Mouse (Mus musculus): ENCODE measurements around the gene B9d2.

Gene B9d2
- long read RNA-seq, experiment 1, transcript B9d2-203 (4 exons, 995 nt): major isoform, 14 of 14 reads
- long read RNA-seq, experiment 1, partial matches to known transcripts: 0 of 14 reads
- long read RNA-seq, experiment 1, other reads (novel, unspliced or antisense): 0 of 14 reads
- long read RNA-seq, experiment 2, transcript B9d2-203 (4 exons, 995 nt): major isoform, 21 of 22 reads
- long read RNA-seq, experiment 2, partial matches to known transcripts: 0 of 22 reads
- long read RNA-seq, experiment 2, other reads (novel, unspliced or antisense): 1 of 22 reads

DNA sequence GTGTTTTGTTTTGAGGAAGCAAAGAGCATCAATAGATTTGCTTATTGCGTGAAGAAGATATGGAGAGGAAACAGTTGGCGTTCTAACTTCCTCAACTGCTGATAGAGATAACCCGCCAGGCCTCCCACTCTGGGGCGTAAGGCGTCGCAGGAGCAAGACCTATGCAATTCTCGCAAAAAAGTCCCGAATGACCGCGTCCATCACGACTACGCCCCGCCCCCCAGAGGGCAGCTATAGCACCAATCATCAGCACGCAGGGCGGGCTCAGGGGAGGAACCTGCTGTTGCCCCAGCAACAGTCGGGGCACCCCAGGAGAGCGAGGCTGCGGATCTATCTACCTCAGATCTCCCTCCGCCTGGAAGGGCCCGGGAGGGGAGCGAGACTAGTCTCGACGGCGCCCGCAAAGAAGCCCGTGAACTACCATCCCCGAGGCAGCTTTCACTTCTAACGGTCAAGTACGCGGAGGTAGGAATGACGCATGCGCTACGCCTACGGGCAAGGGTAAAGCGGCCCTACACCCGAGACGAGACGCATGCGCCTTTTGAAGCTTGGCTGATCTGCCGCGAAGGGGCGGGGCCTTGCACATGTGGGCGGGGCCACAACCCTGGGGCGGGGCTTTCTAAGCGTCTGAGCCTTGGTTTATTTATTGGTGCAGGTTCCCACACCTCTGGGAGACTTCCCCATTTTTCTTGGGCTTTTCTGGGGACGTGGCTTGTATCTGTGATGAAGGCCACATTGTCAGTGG, at the start of gene B9d2:
Gene B9d2, plus strand, starts transcription at position 267 of the 745 bp plus-strand sequence.
- intact Hi-C loops (cut with DNase I): no loop called here

DNA sequence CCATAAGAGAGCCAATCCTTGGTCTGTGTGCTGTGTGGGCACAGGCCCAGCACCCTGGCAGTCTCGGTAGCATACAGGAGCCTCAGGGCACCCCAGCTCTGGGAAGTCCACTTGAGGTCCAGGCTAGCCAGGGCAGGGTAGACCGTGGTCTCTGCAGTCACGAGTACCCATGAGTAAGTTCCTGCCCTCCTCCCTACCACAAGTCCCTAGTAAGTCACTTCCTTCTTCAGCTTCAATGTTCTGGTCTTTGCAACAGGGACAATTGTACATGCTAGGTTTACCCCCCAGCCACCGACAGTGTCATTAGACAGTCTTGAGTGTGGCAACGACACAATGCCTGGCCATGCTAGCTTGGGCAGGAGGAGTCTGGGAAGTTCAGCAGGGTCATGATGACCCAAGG, 47.9 kb upstream of the B9d2 start:
- intact Hi-C loops (cut with DNase I): loop anchor here (5.0 kb wide), 1 partner anchor 35 kb away; no protein-coding TSS in a partner anchor

DNA sequence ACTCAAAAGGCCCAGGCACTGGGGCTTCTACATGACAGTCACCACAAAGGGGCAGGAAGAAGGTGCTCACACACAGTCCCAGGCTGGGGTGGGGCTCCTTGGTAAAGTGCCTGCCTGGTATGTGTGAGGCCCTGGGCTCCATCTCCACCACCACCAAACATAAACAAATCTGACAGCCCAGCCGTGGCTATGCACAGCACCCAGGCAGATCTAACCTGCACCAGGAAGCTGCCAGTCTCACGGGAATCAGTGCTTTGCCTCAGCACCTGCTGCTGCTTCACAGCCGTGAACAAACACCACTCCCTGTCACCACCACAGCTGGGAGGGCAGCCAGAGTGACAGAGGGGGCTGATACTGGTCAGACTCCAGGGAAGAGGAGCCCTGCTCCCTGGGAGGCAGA, 44.2 kb upstream of the B9d2 start:
- intact Hi-C loops (cut with DNase I): no loop called here

DNA sequence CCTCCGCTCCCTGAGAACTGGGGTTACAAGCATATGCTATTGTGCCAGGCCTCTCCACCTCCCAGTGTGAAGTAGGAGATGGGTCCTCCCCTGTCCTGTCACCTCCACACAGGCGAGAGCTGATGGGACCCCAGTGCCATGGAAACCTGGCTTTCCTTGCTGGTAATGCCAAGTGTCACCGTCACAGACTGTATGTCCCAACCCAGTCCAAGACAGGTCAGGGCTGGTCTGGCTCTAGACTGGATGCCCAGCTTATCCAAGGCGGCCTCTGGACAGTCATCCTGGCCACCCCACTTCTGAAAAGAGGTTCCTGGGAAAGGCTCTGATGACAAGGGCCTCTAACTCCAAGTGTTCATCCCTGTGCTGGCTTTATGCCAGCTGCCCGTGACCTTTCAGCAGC, 43.5 kb upstream of the B9d2 start:
- intact Hi-C loops (cut with DNase I): no loop called here

DNA sequence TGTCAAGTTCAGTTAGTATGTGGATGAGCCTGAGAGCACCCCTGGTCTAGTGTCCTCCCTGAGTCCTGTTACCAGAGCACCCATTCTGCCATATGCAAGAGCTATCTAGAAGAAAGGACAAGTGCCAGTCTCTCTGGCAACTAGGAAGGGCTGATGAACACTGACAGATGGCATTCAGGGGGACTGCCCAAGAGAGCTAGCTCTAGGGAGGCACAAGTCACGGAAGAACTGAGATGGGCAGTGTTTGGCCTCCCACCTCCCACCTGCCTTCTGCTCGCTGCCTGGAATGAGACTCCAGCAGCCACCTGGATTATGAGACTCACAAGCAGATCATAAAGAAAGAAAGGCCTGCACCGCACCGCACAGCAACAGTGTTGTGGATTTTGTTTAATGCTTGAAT, 40.8 kb upstream of the B9d2 start:
- intact Hi-C loops (cut with DNase I): no loop called here

DNA sequence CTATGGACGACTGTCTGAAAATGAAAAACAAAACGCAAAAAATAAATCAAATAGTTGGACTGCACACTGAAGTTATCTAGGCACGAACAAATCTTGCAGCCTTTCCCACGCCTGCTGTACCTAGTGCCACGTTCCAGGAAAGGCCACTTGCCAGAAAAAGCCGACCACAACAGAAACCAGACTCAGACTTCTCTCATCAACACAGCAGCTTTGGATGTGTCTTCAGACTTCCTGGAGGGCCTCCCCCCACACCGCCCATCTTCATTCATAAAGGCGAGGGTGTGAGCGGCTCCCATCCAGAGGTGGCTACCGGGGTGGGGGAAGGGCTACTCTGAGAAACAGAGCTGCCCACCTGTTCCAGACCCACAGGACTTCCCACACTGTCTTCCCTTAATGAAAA, 36.4 kb upstream of the B9d2 start:
- intact Hi-C loops (cut with DNase I): no loop called here

DNA sequence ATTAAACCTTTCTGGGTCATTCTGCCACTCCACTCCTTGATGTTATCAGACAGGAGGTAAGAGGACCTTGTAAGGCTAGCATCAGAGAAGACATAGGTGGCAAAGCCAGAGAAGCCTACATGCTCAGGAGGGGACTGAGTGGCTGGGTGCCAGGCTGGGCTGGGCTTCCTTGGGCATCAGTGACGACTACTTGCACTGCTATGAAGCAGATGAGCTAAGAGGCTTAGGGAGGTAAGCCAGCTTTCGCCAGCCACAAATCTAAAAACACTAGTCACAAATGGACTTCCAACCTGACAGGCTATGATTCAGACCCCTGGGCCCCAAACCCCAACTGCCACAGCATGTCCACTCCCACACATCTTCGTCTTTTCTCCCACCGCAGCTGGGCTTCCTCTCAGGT, 35.9 kb upstream of the B9d2 start:
- intact Hi-C loops (cut with DNase I): no loop called here

DNA sequence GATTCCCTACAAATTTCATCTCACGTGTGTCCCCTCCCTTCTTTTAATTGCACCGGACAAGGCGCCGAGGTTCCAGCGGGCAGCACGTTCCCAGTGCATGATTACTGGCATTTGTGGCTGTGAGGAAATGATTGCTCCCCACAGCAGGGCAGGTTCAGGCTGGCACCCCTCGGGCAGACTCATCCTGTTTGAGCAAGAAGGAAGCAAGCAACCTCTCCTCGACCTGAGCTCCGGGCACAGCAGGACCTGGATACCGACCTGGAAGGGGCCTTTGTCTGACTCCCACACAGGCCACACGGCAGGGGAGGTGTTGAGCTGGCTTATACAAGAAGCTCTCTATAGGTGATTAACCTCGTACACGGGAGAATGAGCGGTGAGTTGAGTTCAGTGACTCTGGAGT, 35.5 kb upstream of the B9d2 start:
- intact Hi-C loops (cut with DNase I): no loop called here

DNA sequence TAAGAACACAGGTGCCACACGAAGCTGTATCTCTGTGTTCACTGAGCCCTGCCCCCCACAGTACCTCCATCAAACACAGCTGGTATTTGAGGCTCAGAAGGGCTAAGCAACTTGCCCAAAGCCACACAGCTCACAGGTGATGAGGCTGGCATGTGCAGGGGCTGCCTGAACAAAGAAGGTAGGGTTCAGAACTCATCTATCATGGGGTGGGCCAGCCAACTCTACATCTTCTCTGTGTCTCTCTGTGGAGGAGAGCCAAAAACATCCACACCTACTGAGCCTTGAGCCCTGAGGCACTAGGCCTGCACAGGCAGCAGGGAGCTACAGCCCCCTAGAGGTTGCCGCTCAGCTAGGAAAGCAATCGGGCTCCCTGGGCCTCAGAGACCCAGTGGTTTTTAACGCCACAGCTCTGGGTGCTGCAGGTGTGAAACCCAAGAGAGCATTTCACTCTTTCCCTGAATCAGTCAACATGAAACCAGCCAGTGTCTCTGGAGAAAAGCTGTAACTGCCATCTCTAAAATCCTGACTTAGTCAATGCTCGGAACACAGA, 32.9 kb upstream of the B9d2 start:
- intact Hi-C loops (cut with DNase I): no loop called here

DNA sequence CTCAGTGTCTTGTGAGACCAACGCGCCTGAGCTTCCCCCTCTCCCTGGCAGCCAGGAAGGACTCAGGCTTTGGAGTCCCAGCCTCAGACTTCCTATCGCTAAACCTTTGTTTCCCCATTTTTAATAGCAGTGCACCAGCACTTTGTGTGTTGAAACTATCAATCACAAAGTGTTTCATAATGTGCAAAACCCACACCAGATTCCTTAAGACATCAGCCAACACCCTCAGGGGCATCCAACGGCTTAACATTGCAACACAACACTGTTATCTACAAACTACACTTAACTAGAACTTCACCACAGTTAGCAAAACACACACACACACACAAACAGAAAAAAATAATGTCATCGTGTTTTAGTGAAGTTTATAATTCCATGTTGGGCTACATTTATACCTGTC, 30.7 kb upstream of the B9d2 start:
- intact Hi-C loops (cut with DNase I): no loop called here

DNA sequence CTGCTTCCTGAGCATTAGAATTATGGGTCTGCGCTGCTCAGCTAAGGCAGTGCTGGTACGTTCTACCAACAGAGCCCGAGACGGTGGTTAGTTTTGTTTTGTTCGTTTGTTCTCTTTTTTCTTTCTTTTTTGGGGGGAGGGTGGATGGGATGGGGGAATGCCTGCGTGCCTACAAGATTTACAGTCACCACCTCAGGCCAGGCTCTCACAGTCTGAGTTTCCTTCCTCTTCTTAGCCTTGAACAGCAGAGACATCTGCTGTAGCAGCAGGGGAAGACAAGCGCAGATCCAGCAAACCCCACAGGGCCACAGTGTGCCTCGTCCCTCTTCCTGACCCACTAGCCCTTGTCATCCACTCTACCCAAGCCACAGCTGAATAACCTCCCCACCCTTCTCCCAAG, 29.3 kb upstream of the B9d2 start:
- intact Hi-C loops (cut with DNase I): no loop called here

DNA sequence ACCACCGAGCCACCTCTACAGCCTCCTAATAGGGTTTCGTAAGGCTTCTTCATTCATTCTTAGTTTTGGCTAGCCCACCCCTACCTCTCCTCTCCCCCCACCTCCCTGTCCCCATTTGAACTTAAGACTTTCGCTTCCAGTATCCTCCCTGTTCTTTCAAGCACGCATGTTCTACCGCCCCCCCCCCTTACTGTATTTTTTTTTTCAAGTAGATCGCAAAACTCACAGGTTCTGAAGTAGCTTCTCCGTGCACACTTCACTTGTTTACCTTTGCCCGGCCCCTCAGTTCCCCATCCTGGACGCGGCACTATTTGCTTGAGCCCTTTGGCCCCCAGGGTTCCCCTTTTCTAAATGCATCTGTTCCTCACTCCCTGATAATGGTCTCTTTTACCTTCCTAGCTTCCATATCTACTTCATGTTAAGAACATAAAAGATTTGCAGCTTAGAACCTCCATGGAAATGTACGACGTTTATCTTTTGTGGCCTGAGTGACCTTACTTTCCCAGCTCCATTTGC, 28.3 kb upstream of the B9d2 start:
- intact Hi-C loops (cut with DNase I): no loop called here

DNA sequence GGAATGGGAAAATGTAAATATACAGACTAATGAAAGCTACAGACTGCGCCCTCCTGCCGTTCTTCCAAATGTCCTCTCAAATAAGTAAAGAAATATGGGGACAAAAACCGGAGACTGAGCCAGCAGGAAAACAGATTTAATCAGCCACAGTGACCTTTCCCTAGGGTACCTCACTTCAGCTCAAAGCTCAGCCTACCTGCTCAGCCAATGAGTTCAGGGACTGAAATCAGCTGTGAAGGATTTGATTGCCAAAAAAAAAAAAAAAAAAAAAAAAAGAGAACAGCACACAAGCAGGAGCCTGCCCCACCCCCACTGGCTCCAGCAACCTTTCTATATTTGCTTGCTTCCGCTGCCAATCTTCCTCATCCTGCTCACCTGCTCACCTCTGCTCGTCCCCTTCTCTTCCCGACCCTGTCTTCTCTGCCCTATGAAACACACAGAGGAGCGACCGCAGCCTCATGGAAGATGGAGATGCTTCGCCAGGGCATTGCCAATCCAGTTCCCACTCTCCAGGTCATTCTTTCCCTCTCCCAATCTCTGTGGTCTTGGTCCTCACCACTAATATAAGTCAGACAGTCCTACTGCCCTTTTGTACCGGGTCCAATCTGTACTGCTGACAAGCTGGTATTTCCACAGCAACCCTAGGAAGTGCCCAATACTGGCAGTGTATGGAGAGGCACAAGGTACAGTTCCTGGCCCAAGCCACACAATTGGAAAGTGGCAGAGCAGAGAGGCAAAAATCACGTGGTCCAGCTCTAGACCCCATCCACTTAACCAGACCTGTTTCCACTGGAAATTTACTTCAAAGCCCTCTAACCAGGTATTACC, 24.8 kb upstream of the B9d2 start:
- intact Hi-C loops (cut with DNase I): no loop called here

DNA sequence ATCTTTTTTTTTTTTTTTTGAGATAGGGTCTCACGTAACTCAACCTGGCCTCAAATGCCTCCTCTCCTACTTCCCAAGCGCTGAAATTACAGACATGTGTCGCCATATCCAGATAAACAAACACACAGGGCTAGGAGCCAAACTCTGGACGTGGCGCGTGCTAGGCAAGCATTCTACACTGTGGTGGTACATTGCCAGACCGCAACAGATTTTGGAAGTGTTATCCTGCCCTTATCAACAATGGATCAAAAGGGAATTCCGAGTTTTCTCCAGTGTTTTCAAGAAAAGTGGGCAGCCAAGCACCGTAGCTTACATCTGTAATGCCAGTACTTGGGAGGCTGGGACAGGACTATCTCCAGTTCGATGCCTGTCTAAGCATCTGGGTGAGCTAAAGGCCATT, 22.8 kb upstream of the B9d2 start:
- intact Hi-C loops (cut with DNase I): no loop called here

DNA sequence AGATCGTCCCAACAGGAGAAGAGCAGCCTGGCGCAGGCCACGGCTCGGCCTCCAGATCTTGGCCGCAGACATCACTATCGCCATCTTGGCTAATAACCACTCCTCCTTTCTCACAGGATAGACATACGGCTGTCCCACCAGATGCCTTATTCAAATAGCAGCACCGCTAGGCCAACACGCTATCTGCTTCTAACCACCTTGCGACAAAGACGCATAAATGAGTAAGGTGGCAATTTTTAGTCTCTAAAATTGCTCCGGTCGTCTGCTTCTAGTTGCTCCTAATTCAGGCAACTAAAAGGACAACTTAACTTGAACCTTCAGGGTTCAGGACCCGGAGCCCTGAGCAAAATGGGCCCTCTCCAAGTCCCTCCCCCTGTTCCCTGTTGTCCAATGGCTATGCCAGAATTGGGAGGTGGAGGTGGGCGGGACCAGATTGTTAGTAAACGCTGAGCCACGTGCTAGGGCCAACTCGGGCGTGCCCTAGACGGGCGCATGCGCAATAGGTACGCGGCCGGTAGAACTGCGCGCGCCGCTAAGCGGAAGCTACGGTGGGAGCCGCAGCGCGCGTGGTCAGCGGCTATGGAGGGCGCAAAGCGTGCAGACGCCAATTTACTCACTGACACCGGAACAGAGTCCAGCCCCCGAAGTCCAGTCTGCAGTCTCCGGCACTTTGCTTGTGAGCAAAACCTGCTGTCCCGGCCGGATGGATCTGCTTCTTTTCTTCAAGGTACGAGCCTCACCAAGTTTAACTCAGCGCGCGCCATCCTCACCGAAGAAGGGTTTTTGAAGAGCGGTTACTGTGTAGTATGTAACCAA, 21.7 kb upstream of the B9d2 start, which contains the start of the genes Bckdha and Exosc5:
Gene Bckdha, minus strand, starts transcription at position 325 of the 816 bp plus-strand sequence.
Gene Exosc5, plus strand, starts transcription at position 508 of the 816 bp plus-strand sequence.
- intact Hi-C loops (cut with DNase I): no loop called here

DNA sequence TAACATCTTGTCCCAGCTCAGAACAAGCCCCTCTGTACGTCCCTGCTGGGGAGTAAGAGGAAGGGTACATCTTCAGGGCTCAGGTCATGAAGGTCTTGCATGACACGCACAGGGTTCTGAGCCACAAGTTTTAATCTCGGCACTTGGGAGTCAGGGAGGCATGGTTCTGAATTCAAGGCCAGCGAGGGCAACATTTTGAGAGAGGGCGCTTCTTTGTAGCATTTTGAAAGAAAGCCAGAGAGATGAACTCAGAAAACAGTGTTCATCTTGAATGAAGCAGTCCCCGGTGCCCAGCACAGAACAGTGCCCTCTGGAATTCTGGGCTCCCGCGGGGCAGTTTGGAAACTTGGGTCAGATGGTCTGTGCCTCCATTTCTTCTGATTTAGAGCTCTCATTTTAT, 14.2 kb upstream of the B9d2 start:
- intact Hi-C loops (cut with DNase I): loop anchor here (5.0 kb wide), 1 partner anchor 34 kb away; no protein-coding TSS in a partner anchor

DNA sequence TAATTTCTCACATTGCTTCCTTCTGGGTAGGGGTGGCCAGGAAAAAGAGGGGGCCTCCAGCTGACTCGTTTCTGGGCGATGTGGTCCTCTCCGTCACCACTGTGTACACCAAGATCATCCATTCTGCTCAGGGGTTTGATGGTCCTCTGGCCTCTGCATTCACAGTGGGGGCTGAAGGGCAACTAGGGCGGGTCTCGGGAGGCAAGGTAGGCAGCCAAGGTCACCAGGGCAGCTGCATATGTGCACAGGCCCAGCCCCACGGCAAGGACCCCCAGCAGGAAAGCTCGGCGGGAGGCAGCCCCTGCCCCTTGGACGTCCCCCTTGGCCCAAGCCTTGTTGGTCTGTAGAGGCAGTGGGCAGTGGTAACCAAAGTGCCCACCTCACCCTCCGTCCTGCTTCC, 11.4 kb upstream of the B9d2 start:
- intact Hi-C loops (cut with DNase I): loop anchor here (5.0 kb wide), 1 partner anchor 37 kb away; no protein-coding TSS in a partner anchor

DNA sequence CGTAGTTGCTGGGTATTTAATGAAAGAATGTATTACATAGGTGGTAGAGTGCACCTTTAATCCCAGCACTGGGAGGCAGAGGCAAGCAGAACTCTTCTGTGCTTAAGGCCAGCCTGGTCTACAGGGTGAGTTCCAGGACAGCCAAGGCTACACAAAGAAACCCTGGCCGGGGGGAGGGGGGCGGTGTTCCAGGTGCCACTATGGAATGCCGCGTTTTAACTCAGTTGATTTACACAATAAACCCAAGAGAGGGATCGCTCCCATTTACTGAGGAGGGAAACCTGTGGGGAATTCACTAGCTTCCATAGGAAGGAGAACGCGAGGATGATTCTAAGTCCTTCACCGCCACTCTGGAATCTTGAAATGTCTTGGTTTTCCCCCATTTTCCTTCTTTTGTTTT, 10.9 kb upstream of the B9d2 start:
- intact Hi-C loops (cut with DNase I): loop anchor here (5.0 kb wide), 1 partner anchor 37 kb away; no protein-coding TSS in a partner anchor

DNA sequence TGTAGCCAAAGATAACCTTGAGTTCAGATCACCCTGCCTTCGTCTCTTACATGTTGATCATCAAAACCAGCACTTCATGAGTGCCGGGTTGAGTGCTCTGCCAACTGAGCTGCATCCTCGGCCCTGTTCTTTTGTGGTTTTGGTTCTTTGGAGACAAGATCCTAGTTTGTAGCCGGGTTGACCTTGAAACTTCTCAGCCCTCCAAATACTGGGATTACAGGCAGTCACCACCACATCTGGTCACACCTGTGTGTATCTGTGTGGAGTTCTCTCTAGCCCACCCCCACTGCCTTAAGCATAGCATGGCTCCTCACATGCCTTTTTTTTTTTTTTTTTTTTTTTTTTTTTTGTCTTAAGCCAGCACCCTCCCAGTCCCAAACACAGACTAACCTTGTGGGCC, 10.5 kb upstream of the B9d2 start:
- intact Hi-C loops (cut with DNase I): no loop called here

DNA sequence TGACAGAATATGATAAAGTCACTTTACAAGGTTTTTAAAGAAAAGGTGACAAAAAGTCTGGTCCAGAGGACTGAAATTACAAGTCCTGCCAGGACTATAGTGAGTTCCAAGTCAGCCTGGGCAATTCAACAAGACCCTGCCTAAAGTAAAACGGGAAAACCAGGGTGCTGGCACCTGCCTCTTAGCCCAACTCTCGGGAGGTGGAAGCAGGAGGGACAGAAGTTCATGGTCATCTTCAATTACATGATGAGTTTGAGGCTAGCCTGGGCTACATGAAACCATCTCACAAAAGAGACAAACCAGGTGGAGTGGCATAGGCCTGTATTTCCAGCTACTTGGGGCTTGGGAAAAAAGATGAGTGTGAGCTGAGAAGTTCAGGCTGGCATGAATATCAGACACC, 8.9 kb upstream of the B9d2 start:
- intact Hi-C loops (cut with DNase I): no loop called here
